Mouse (Mus musculus) c-Kit-negative CD71-positive TER-119-positive erythroid progenitor cells, embryonic 14.5 days (primary cell): ENCODE measurements around the gene Gigyf2.

Experiments
- DNase-seq: peaks from one replicate; pipeline ENCODE4 v3.0.0-alpha.2; 2013; ENCODE audit warnings: low read depth, low spot score

Gigyf2 gene

GRCm38 (mm10) chr1:87326742-87327163 lies at the start of gene Gigyf2:
Gigyf2 (plus strand) TSS chr1:87326998.
- peak; percentile 90 for DNase-seq

GRCm38 (mm10) chr1:87280281-87280680 lies 46.5 kb upstream of the Gigyf2 start:
- DNase-seq, result no peak

DNA sequence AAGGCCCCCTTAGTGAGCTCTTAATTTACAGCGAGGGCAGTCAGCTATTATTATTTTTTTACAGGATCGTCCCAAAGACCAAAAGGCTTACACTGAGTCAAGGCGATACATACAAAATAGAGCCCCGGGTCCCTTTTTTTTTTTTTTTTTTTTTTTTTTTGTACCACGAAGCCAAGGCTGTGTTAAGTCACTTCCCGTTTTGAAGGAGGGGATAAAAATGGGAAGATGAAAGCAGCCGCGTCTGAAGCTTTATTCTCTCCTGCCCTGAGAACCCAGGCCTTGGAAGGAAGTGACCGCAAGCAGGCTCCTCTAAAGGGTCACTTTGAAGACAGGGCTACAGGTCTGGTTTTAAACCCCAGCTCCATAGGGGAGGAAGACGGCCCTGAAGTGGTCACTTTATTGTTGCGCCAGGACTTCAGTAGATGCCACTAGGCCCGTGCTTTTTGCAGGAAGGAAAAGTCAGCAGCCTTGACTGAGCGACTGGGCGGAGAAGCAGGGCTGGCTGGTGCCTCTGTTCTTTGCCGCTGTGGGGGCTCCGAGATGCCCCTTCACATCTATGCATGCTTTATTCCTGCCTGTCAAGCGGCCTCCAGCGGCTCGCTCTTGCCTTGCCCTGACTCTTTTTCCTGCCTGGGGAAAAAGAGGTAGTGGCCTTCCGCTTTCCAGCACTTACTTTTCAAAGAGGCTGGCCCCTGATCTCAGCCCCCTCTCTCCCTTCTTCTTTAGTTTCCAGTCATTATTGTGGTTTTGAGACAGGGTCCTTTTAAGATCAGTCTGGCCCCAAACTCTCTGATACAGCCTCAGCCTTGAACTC lies 45.0 kb upstream of the Gigyf2 start:
- no peak for DNase-seq

DNA sequence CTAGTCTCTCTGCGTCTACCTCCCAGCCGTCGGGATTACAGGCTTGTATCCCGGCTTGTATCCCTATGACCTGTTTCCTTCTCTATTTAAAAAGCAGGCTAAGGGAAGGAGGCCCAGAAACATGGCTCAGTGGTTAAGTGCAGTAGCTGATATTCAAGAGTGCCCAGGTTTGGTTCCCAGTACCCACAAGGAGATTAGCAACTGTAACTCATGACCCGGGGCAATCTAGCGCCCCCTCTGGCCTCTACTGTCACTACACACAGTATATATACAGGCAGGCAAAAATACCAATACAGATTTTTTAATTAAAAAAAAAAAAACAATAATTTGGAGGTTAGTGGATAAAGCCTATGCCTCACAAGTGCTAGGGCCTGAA lies 44.4 kb upstream of the Gigyf2 start:
- DNase-seq, result no peak

- no peak for DNase-seq
These were observed 43.3 kb upstream of the Gigyf2 start for GRCm38 (mm10) chr1:87283410-87283960.

- no peak for DNase-seq
These were observed 39.7 kb upstream of the Gigyf2 start for GRCm38 (mm10) chr1:87287105-87287504.

GRCm38 (mm10) chr1:87291416-87291815 lies 35.4 kb upstream of the Gigyf2 start:
- no peak for DNase-seq

GRCm38 (mm10) chr1:87292420-87293190 lies 34.2 kb upstream of the Gigyf2 start:
- DNase-seq, result no peak

DNA sequence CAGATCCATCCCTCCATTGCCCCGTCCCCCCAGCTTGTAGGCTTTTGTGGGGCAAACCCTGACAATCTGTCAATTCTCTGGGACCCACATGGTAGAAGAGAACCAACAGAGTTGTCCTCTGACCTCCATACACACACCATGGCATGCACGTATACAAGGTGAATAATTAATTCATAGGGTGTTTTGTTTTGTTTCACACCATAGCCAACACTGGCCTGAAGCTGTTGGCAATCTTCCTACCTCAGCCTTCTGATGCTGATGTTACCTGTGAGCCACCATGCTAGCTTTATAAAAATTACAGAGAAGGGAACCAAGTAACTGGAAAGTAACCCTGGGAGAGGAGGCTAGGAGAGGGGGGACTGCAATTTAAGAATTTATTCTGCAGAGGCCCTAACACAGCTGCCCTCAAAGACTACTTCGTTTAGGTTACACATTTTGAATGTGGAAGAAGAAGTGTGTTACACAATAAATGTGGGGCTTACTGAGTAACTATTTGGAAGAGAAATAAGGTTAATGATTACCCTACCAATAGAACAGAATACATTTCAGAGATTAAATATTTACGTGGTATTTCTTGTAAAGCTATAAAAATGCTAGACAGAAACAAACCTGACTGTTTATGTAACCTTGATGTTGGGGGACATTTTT lies 32.6 kb upstream of the Gigyf2 start:
- no peak for DNase-seq

GRCm38 (mm10) chr1:87294951-87295350 lies 31.8 kb upstream of the Gigyf2 start:
- no peak for DNase-seq

GRCm38 (mm10) chr1:87297346-87297925 lies 29.4 kb upstream of the Gigyf2 start:
- no peak for DNase-seq

DNA sequence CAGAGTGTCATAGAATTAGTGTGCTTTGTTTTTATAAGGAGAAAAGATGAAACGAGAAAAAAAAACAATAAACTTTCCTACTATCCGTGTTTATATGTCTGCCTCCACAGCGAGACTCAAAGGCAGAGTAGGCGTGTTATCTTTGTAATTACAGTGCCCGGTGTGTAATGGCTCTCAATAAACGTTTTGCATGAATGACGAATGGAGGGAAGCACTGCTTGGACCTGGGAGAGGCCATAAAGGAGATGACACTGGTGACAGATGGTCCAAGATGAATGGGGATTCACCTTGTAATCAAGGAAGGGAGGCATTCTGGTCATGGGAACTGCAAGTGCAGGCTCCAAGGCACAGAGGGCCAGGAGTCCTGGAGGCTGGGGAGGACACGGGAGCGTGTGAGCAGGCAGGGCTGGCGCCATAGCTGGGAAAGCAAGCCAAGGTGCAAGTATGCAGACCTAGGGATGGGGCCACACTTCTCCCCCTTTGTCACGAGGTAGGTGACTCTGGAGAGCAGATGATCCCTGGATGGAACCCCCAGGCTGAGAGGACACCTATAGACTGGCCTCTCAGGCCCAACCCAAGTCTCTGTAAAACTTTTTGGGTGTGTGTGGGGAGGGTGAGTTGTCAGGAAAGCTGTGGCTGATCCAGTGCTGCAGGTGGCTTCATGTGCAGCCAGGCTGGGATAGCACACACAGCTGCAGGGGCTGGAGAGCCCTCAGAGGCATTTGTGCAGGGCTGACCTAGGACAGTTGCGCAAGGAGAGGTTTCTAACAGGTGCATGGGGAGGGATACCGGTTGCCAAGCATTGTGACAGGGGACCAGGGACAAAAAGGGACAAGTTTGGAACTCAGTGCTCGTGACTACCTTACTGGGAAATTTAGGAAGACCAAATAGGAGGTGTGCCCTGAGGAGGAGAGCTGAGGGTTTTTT lies 26.2 kb upstream of the Gigyf2 start:
- no peak for DNase-seq

DNA sequence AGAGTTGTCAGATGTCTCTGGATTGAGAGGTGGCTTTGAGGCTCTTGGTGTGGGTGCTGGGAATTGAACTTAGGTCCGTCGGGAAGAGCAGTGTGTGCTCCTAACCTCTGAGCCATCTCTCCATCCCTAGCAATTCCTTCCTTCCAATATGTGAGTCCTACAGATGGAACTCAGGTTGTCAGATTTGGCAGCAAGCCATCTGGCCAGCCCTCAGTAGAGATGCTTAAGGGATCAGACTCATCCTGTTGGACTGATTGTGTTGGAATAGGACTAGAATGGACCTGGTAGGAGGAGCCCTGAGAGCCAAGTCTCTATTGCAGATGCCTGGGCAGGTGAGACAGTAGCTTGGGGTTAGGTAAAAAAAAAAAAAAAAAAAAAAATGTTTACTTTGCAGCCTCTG lies 24.8 kb upstream of the Gigyf2 start:
- DNase-seq, result no peak

GRCm38 (mm10) chr1:87308952-87309351 lies 17.8 kb upstream of the Gigyf2 start:
- no peak for DNase-seq

GRCm38 (mm10) chr1:87309621-87310020 lies 17.2 kb upstream of the Gigyf2 start:
- DNase-seq, result no peak

GRCm38 (mm10) chr1:87312681-87313080 lies 14.1 kb upstream of the Gigyf2 start:
- no peak for DNase-seq

- no peak for DNase-seq
These were observed 13.7 kb upstream of the Gigyf2 start for GRCm38 (mm10) chr1:87313116-87313515.

DNA sequence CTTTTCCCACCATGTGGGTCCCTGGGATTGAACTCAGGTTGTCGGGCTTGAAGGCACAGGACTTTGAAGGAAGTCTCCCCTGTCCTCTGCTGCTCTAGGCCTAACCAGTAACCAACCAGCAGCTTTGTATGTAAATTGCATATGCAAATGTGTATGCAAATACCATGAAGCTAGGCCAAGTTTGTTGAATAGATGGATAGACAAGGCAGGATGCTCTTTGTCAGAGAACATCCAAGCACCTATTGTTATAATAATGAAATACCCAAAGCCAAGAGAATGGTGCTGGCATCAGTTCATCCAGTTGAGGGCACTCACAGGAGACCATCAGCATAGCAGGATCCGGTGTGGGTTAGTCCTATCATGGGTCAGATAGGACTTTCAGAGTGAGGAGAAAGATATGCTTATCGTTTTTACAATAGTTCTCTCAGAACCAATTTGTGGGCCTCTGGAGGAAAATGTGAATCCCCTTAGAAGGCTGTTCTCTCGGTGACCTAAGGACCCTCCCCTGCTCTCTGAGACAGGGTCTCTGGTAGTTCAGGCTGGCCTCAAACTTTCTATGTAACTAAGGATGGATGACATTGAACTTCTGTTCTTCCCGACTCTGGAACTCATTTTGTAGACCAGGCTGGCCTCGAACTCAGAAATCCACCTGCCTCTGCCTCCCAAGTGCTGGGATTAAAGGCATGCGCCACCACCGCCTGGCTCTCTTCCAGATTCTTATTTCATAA lies 12.8 kb upstream of the Gigyf2 start:
- DNase-seq, result no peak

GRCm38 (mm10) chr1:87315431-87315830 lies 11.4 kb upstream of the Gigyf2 start:
- DNase-seq, result no peak

DNA sequence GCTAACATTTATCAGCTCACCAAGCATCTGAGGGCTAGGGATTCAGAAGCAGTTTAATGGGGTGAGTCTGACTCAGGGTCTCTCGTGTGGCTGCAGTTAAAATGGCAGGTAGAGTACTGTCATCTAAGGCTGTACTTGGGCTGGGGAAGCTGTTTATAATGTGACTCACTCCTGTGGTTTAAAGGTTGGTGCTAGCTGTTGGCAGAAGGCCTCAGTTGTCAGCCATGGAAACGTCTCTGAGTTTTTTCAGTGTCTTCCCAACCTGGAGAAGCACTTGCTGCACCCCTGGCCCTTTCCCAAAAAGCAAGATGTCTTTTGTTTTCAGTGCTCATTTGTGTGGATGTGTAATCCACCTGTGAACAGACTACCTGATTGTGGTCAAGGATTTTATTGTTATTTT lies 10.9 kb upstream of the Gigyf2 start:
- DNase-seq, result no peak
